ENCODE assay signal across 11 mouse cellular contexts in genomic region chr7:34398831-34399230, GRCm38 (mm10). TPM values are rescaled to one million over a fixed set of nuclear protein-coding genes. Genes with fewer than 3 reads are reported as not detected.
A peak's percentile ranks its signal among the peaks of the same experiment; 100 is the strongest.
DNase-seq lines count a peak whose midpoint lies in the region; ATAC-seq and TF ChIP-seq lines count a peak whose summit lies in the region.
"Had no signal": no experiment of that assay in that cellular context is flagged by ENCODE, and none has a peak within 500 bp of the region (broad histone marks: within the 10 kb centered on the region; RNA-seq: fewer than 3 reads in every experiment).

No protein-coding gene starts in this region.

- peak; percentile 22; the same call in 1 of the 2 replicates for TF ChIP-seq CTCF in kidney, adult 2 months (conservative IDR thresholded peaks at IDR 0.05; ENCODE audit: insufficient read depth, insufficient read length, low read depth, low read length)
- TF ChIP-seq CTCF in brain, embryonic 14.5 days (IDR thresholded peaks at IDR 0.05; ENCODE audit: borderline replicate concordance, extremely low read depth, insufficient read depth, insufficient read length): peak; percentile 22; the same call in 1 of the 2 replicates

- H3K4me2 ChIP-seq in kidney, embryonic 16.5 days (replicated peaks; ENCODE audit: low read depth, low read length): no peak overlapping the region
- H3K4me2 ChIP-seq: lung, embryonic 15.5 days had no signal

- H3K27me3 ChIP-seq in kidney, adult 2 months (replicated peaks; ENCODE audit: control insufficient read depth, insufficient read depth, low read length): no peaks in the 10 kb centered on the region
- no peaks in the 10 kb centered on the region for H3K27me3 ChIP-seq in kidney, embryonic 16.5 days (ENCODE audit: insufficient read depth, low read length)
- H3K27me3 ChIP-seq: lung, embryonic 15.5 days had no signal

- 77% methylated on average over 5 of the region's 5 CpGs for WGBS in kidney, adult 2 months
- WGBS in kidney, embryonic 16.5 days: 77% methylated on average over 5 of the region's 5 CpGs

- no peak for ATAC-seq in kidney, embryonic 16.5 days (ENCODE audit: low FRiP score, low TSS enrichment)
- peak; percentile 39 for ATAC-seq in CD4-positive, CD25-positive, alpha-beta regulatory T cell, adult 4 months

- H3K9me3 ChIP-seq in kidney, embryonic 16.5 days (ENCODE audit: low read length): no peaks in the 10 kb centered on the region
- H3K9me3 ChIP-seq: lung, embryonic 15.5 days had no signal

- H3K4me1 ChIP-seq in kidney, adult 2 months (ENCODE audit: control insufficient read depth, insufficient read depth, low read length): no peaks in the 10 kb centered on the region; the same call in 1 of the 2 replicates
- H3K4me1 ChIP-seq in kidney, embryonic 16.5 days (ENCODE audit: insufficient read depth, low read length): peaks cover 3% of the 10 kb centered on the region; the same call in 1 of the 2 replicates
- H3K4me1 ChIP-seq: lung, embryonic 15.5 days had no signal

- H3K4me3 ChIP-seq in kidney, adult 2 months (ENCODE audit: insufficient read depth, low read depth, low read length): no peak overlapping the region
- no peak overlapping the region for H3K4me3 ChIP-seq in kidney, embryonic 16.5 days (ENCODE audit: low read length)
- H3K4me3 ChIP-seq: lung, embryonic 15.5 days had no signal

- H3K9ac ChIP-seq in kidney, embryonic 16.5 days (replicated peaks; ENCODE audit: low read length): no peak overlapping the region
- H3K9ac ChIP-seq: lung, embryonic 15.5 days had no signal

- no peaks in the 10 kb centered on the region for H3K36me3 ChIP-seq in kidney, adult 2 months (ENCODE audit: control insufficient read depth, insufficient read depth, low read length)
- H3K36me3 ChIP-seq in kidney, embryonic 16.5 days (ENCODE audit: insufficient read depth, low read length): no peaks in the 10 kb centered on the region
- H3K36me3 ChIP-seq: lung, embryonic 15.5 days had no signal

- no peak for DNase-seq in kidney, adult 2 months
- peak; percentile 49 for DNase-seq in 3T3-L1 (ENCODE audit: low read depth, low spot score)
- DNase-seq in brain, embryonic 14.5 days (ENCODE audit: low read depth): no peak
- DNase-seq in thymus, postnatal 10 days (ENCODE audit: low spot score in 2 of 2): no peak
- no peak for DNase-seq in right cerebral cortex, postnatal 36 days (ENCODE audit: low spot score in 2 of 2)
- no peak for DNase-seq in yolk sac, embryonic 10.5 days (ENCODE audit: low spot score)
- DNase-seq: cerebellum, postnatal 10 days; thymus, postnatal 36 days had no signal

- TF ChIP-seq POLR2A in kidney, adult 2 months (IDR thresholded peaks at IDR 0.05; ENCODE audit: low read depth, low read length): no peak
- TF ChIP-seq POLR2A in brain, embryonic 14.5 days (IDR thresholded peaks at IDR 0.05; ENCODE audit: borderline replicate concordance, extremely low read depth, insufficient read depth, insufficient read length, poor library complexity, severe bottlenecking): no peak

- no peak overlapping the region for H3K27ac ChIP-seq in kidney, adult 2 months (ENCODE audit: insufficient read depth, low read depth, low read length)
- no peak overlapping the region for H3K27ac ChIP-seq in kidney, embryonic 16.5 days (ENCODE audit: low read length)
- H3K27ac ChIP-seq: lung, embryonic 15.5 days had no signal

RNA-seq across cellular contexts. Expression of gene Lsm14a, which starts 5.7 kb away (rescaled TPM):
- 41.5 and 48.1 TPM in 2 replicates for polyA plus RNA-seq in kidney, adult 2 months (2012; rRNA removed)
- polyA plus RNA-seq in kidney, embryonic 16.5 days (2015; fragmentation: Nextera tagmentation; extraction: Ambion mirVana): 90.6 and 92.1 TPM in 2 replicates
- 10 to 100 TPM; 30.7 to 49.8 TPM for polyA plus RNA-seq in CD4-positive, CD25-positive, alpha-beta regulatory T cell, adult 4 months (2017; shearing (Covaris generic))
- 68.7 and 83.9 TPM in 2 replicates for polyA plus RNA-seq in brain, embryonic 14.5 days (2012; rRNA removed)
